Mouse (Mus musculus): Measurements from ENCODE around the gene Bend4. TPM values are rescaled to one million over a fixed set of nuclear protein-coding genes. Genes with fewer than 3 reads are reported as not detected.

Bend4 gene
- polyA plus RNA-seq, 1 experiment from 2014 or later = 10.0 TPM

DNA sequence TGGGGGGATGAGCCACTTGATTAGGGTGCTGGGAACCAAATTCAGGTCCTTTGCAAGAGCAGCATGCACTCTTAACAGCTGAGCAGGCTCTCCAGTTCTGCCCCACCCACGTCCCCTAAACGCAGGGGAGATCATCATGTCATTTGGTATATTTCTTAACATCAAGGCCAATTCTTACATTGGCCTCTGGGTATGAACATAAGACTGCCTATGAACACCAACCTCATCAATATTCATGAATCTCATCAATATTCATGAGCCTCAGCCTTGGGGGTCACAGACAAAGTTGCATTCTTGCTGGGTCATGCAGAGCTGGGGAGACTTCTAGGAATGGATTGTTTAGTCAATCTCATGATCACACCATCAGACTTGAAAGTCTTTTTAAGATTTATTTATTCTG, 46.4 kb downstream of the Bend4 start:
- Histone ChIP-seq H3K4me3 (ENCODE audit: low read depth, low read length) (no peak overlapping the region), H3K4me1 (ENCODE audit: control insufficient read depth, insufficient read depth, low read length) (no peaks in the 10 kb centered on the region), H3K9me3 (ENCODE audit: control insufficient read depth, low read length) (no peaks in the 10 kb centered on the region), H3K36me3 (ENCODE audit: control insufficient read depth, insufficient read depth, low read length) (no peaks in the 10 kb centered on the region), H3K9ac (ENCODE audit: low read length) (no peak overlapping the region), H3K27me3 (ENCODE audit: control insufficient read depth, insufficient read depth, low read length) (no peaks in the 10 kb centered on the region), H3K27ac (ENCODE audit: low read depth, low read length) (no peak overlapping the region), H3K4me2 (ENCODE audit: low read depth) (no peak overlapping the region)
- WGBS = 80% methylated on average over 2 of the region's 2 CpGs
- ATAC-seq (ENCODE audit: insufficient read depth, low FRiP score, low TSS enrichment) (peak; percentile 74; the same call in 1 of the 2 replicates), DNase-seq (ENCODE audit: low spot score) (no peak)

GRCm38 (mm10) chr5:67377044-67377621, 51.0 kb downstream of the Bend4 start:
- H3K4me1 ChIP-seq (ENCODE audit: control insufficient read depth, insufficient read depth, low read length) = no peaks in the 10 kb centered on the region

GRCm38 (mm10) chr5:67362931-67363330, 65.2 kb downstream of the Bend4 start:
- H3K36me3 ChIP-seq (ENCODE audit: control insufficient read depth, insufficient read depth, low read length) = no peaks in the 10 kb centered on the region
- ATAC-seq (ENCODE audit: insufficient read depth, low FRiP score, low TSS enrichment) = no peak
- H3K9ac ChIP-seq (ENCODE audit: low read length) = no peak overlapping the region

More at GRCm38 (mm10) chr5:67377044-67377621, 51.0 kb downstream of the Bend4 start:
- ATAC-seq (ENCODE audit: insufficient read depth, low FRiP score, low TSS enrichment) (no peak), DNase-seq (ENCODE audit: low spot score) (no peak)
- no peaks in the 10 kb centered on the region for H3K9me3 ChIP-seq (ENCODE audit: control insufficient read depth, low read length)
- 82% methylated on average over 8 of the region's 8 CpGs for WGBS
- H3K4me2 ChIP-seq (ENCODE audit: low read depth) = no peak overlapping the region
- no peaks in the 10 kb centered on the region for H3K36me3 ChIP-seq (ENCODE audit: control insufficient read depth, insufficient read depth, low read length)
- H3K4me3 ChIP-seq (ENCODE audit: low read depth, low read length) = no peak overlapping the region
- H3K9ac ChIP-seq (ENCODE audit: low read length) = no peak overlapping the region
- no peaks in the 10 kb centered on the region for H3K27me3 ChIP-seq (ENCODE audit: control insufficient read depth, insufficient read depth, low read length)
- H3K27ac ChIP-seq (ENCODE audit: low read depth, low read length) = no peak overlapping the region

GRCm38 (mm10) chr5:67362316-67362715, 65.8 kb downstream of the Bend4 start:
- no peak overlapping the region for H3K9ac ChIP-seq (ENCODE audit: low read length)
- H3K9me3 ChIP-seq (ENCODE audit: control insufficient read depth, low read length) = no peaks in the 10 kb centered on the region
- no peaks in the 10 kb centered on the region for H3K36me3 ChIP-seq (ENCODE audit: control insufficient read depth, insufficient read depth, low read length)
- no peak overlapping the region for H3K4me2 ChIP-seq (ENCODE audit: low read depth)
- WGBS = 92% methylated on average over 10 of the region's 10 CpGs
- no peaks in the 10 kb centered on the region for H3K4me1 ChIP-seq (ENCODE audit: control insufficient read depth, insufficient read depth, low read length)
- DNase-seq (ENCODE audit: low spot score) (no peak), ATAC-seq (ENCODE audit: insufficient read depth, low FRiP score, low TSS enrichment) (no peak)
- H3K27ac ChIP-seq (ENCODE audit: low read depth, low read length) = no peak overlapping the region
- H3K27me3 ChIP-seq (ENCODE audit: control insufficient read depth, insufficient read depth, low read length) = no peaks in the 10 kb centered on the region
- H3K4me3 ChIP-seq (ENCODE audit: low read depth, low read length) = no peak overlapping the region

More at GRCm38 (mm10) chr5:67362931-67363330, 65.2 kb downstream of the Bend4 start:
- DNase-seq (ENCODE audit: low spot score) = no peak
- H3K9me3 ChIP-seq (ENCODE audit: control insufficient read depth, low read length) = no peaks in the 10 kb centered on the region
- no peaks in the 10 kb centered on the region for H3K4me1 ChIP-seq (ENCODE audit: control insufficient read depth, insufficient read depth, low read length)
- no peak overlapping the region for H3K27ac ChIP-seq (ENCODE audit: low read depth, low read length)
- no peak overlapping the region for H3K4me2 ChIP-seq (ENCODE audit: low read depth)
- 87% methylated on average over 2 of the region's 2 CpGs for WGBS
- H3K4me3 ChIP-seq (ENCODE audit: low read depth, low read length) = no peak overlapping the region
- no peaks in the 10 kb centered on the region for H3K27me3 ChIP-seq (ENCODE audit: control insufficient read depth, insufficient read depth, low read length)

GRCm38 (mm10) chr5:67348949-67349348, 79.2 kb downstream of the Bend4 start:
- H3K4me1 ChIP-seq (ENCODE audit: control insufficient read depth, insufficient read depth, low read length) = no peaks in the 10 kb centered on the region
- no peak overlapping the region for H3K4me3 ChIP-seq (ENCODE audit: low read depth, low read length)
- 0 out of 2 replicates have a peak, but pooled peaks cover 5% of the 10 kb centered on the region for H3K36me3 ChIP-seq (ENCODE audit: control insufficient read depth, insufficient read depth, low read length)
- H3K27ac ChIP-seq (ENCODE audit: low read depth, low read length) = no peak overlapping the region
- H3K4me2 ChIP-seq (ENCODE audit: low read depth) = no peak overlapping the region
- H3K27me3 ChIP-seq (ENCODE audit: control insufficient read depth, insufficient read depth, low read length) = no peaks in the 10 kb centered on the region
- no peak overlapping the region for H3K9ac ChIP-seq (ENCODE audit: low read length)
- DNase-seq (ENCODE audit: low spot score) (no peak), ATAC-seq (ENCODE audit: insufficient read depth, low FRiP score, low TSS enrichment) (no peak)
- no peaks in the 10 kb centered on the region for H3K9me3 ChIP-seq (ENCODE audit: control insufficient read depth, low read length)
- 82% methylated on average over 10 of the region's 10 CpGs for WGBS

DNA sequence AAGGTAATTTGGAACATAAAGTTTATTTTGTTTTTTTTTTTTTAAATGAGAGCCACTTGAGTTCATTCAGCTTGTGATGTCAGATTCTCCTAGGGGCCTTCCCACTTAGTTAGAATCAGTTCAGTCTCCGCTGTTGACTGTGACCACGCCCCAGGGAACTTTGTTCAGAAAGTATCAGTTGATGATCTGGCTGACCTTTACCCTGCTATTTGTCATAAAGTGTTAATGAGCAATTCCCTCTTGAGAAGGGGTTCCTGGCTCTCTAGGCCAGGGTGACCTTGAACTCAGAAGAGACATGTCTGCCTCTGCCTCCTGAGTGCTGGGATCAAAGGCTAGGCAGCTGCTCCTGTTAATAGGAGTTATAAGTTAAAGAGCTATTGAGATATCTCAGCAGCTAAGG, 81.0 kb downstream of the Bend4 start:
- H3K36me3 ChIP-seq (ENCODE audit: control insufficient read depth, insufficient read depth, low read length) = peaks cover 6% of the 10 kb centered on the region; the same call in 1 of the 2 replicates
- no peaks in the 10 kb centered on the region for H3K9me3 ChIP-seq (ENCODE audit: control insufficient read depth, low read length)
- H3K9ac ChIP-seq (ENCODE audit: low read length) = no peak overlapping the region
- H3K4me3 ChIP-seq (ENCODE audit: low read depth, low read length) = no peak overlapping the region
- ATAC-seq (ENCODE audit: insufficient read depth, low FRiP score, low TSS enrichment) (no peak), DNase-seq (ENCODE audit: low spot score) (no peak)
- H3K27ac ChIP-seq (ENCODE audit: low read depth, low read length) = no peak overlapping the region
- H3K4me1 ChIP-seq (ENCODE audit: control insufficient read depth, insufficient read depth, low read length) = no peaks in the 10 kb centered on the region
- 92% methylated on average over 2 of the region's 2 CpGs for WGBS
- no peak overlapping the region for H3K4me2 ChIP-seq (ENCODE audit: low read depth)
- H3K27me3 ChIP-seq (ENCODE audit: control insufficient read depth, insufficient read depth, low read length) = no peaks in the 10 kb centered on the region

Other genes with a start within 250 kb of the Bend4 start
- gene Tmem33, start 167.7 kb downstream of the Bend4 start, polyA plus RNA-seq (2014; fragmentation: Nextera tagmentation; extraction: Ambion mirVana) = 101 and 104 TPM in 2 replicates
- 152 and 154 TPM in 2 replicates for gene Slc30a9, start 121.4 kb downstream of the Bend4 start, polyA plus RNA-seq (2014; fragmentation: Nextera tagmentation; extraction: Ambion mirVana)
- 10.0 and 13.2 TPM in 2 replicates for gene Shisa3, start 179.6 kb upstream of the Bend4 start, polyA plus RNA-seq (2014; fragmentation: Nextera tagmentation; extraction: Ambion mirVana)

Data from neural tube, embryonic 11.5 days (tissue).